Mouse (Mus musculus) liver, postnatal 0 days (tissue): Measurements from ENCODE around the gene Gm10160. TPM values are rescaled to one million over a fixed set of nuclear protein-coding genes. Genes with fewer than 3 reads are reported as not detected.

ENCODE experiments used
- ATAC-seq: fragments of 200-750 bp; cut with Nextera tagmentation; 2 replicates; pipeline ENCODE4 v1.8.0; 2017; ENCODE audit warnings: mild to moderate bottlenecking, moderate library complexity
- DNase-seq: peaks from one replicate; pipeline ENCODE4 v3.0.0-alpha.2; 2016
- H3K27ac ChIP-seq: fragments of 300-500 bp; sonication (generic); 2 replicates; pipeline ENCODE4 v1.5.1; 2014; ENCODE audit warnings: antibody characterized with exemption, moderate library complexity, mild to moderate bottlenecking, low read depth
- H3K27me3 ChIP-seq: fragments of 300-500 bp; sonication (generic); 2 replicates; pipeline ENCODE4 v1.6.1; 2014; ENCODE audit warnings: low read length, control low read depth, mixed read lengths; ENCODE audit not compliant: insufficient read depth
- H3K36me3 ChIP-seq: fragments of 300-500 bp; sonication (generic); replicated peaks from 2 replicates; pipeline ENCODE4 v1.6.1; 2014; ENCODE audit warnings: mild to moderate bottlenecking, control low read depth, low read length, moderate library complexity, mixed read lengths; ENCODE audit not compliant: insufficient read depth
- H3K4me1 ChIP-seq: fragments of 300-500 bp; sonication (generic); 2 replicates; pipeline ENCODE4 v1.6.1; 2014; ENCODE audit warnings: antibody characterized with exemption, mild to moderate bottlenecking, control low read depth; ENCODE audit not compliant: insufficient read depth
- H3K4me2 ChIP-seq: fragments of 300-500 bp; sonication (generic); 2 replicates; pipeline ENCODE4 v1.6.1; 2014; ENCODE audit warnings: low read depth, mild to moderate bottlenecking, low read length, moderate library complexity, mixed read lengths
- H3K4me3 ChIP-seq: fragments of 300-500 bp; sonication (generic); 2 replicates; pipeline ENCODE4 v1.5.1; 2014; ENCODE audit warnings: low read depth, low read length
- H3K9ac ChIP-seq: fragments of 300-500 bp; sonication (generic); replicated peaks from 2 replicates; pipeline ENCODE4 v1.6.1; 2014; ENCODE audit warnings: mild to moderate bottlenecking, moderate library complexity
- H3K9me3 ChIP-seq: fragments of 300-500 bp; sonication (generic); 2 replicates; pipeline ENCODE4 v1.6.1; 2016; ENCODE audit warnings: mild to moderate bottlenecking, control low read depth, low read length, mixed read lengths
- CTCF ChIP-seq: sonication (generic); IDR thresholded peaks from 2 replicates; pipeline ENCODE4 v1.5.1; 2016; ENCODE audit warnings: antibody characterized with exemption, low read depth
- EP300 ChIP-seq: IDR thresholded peaks from 2 replicates; pipeline ENCODE4 v1.6.1; 2016; ENCODE audit warnings: antibody characterized with exemption, low read depth, mild to moderate bottlenecking
- WGBS: fragments of 180-500 bp; shearing (Covaris S2); extraction: QIAGEN DNeasy Blood & Tissue Kit; methylation state at CpG from one replicate; pipeline ENCODE4 v1.1.7; 2014; ENCODE audit not compliant: insufficient replicate concordance; 5-methylcytosine and 5-hydroxymethylcytosine counted together
- polyA plus RNA-seq: library from polyadenylated mRNA; unstranded; fragments of >200 nt; fragmentation: Nextera tagmentation; extraction: Ambion mirVana; gene quantifications from 2 replicates; pipeline ENCODE4 v1.2.1, GENCODE M21; 2015

Gene Gm10160
- polyA plus RNA-seq, 1 experiment from 2014 or later: not detected

DNA sequence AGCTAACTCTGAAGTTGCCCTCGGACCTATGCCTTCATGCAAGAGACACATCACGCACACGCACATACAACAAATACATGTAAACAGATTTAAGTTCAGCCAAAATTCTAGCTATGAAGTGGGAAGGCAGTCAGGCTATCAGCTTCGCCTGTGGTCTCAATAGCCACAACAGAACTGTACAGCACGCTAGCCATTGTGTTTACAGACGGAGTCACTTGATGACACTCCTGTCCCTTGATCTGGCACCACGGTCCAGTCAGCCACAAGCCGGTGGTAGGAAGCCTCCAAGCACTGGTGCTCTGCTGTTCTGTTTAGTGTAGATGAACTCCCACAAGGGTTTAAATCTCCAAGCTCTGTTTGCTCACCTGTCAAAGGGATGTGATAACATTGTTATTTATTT is 9.6 kb downstream of the Gm10160 start:
- TF ChIP-seq EP300 (no peak), CTCF (no peak)
- Histone ChIP-seq H3K4me1 (peaks cover 8% of the 10 kb centered on the region; the same call in 1 of the 2 replicates), H3K9me3 (no peaks in the 10 kb centered on the region), H3K27ac (no peak overlapping the region), H3K4me3 (no peak overlapping the region), H3K36me3 (no peaks in the 10 kb centered on the region), H3K9ac (no peak overlapping the region), H3K4me2 (no peak overlapping the region), H3K27me3 (peaks cover 14% of the 10 kb centered on the region)
- 62% methylated on average over 8 of the region's 8 CpGs for WGBS
- ATAC-seq (no peak), DNase-seq (no peak)

DNA sequence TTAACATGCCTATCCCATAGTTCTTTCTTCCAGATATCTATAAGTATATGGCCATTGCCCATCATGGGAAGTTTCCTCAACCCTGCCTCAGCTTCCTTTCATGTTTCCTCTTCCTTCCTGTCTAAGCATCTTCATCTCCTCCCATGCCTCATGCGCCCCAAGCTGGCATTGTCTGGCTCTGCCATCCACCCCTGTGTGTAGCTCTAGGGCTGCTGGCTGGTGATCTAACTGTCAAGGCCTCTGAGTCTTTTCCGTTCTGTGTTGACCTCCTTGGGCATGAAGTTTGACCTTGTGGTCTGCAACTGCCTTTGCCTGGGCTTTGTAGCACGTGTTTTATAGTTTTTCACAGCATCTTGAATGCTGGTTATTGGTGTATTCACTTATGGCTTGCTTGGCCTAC is 10.3 kb downstream of the Gm10160 start:
- 63% methylated on average over 3 of the region's 3 CpGs for WGBS
- no peak for DNase-seq
- peaks cover 14% of the 10 kb centered on the region for H3K27me3 ChIP-seq
- H3K4me3 ChIP-seq: no peak overlapping the region
- no peak overlapping the region for H3K4me2 ChIP-seq
- H3K9me3 ChIP-seq: no peaks in the 10 kb centered on the region
- no peaks in the 10 kb centered on the region for H3K36me3 ChIP-seq
- H3K9ac ChIP-seq: no peak overlapping the region
- no peak for ATAC-seq
- H3K27ac ChIP-seq: no peak overlapping the region
- H3K4me1 ChIP-seq: peaks cover 8% of the 10 kb centered on the region; the same call in 1 of the 2 replicates
- TF ChIP-seq EP300 (no peak), CTCF (no peak)

DNA sequence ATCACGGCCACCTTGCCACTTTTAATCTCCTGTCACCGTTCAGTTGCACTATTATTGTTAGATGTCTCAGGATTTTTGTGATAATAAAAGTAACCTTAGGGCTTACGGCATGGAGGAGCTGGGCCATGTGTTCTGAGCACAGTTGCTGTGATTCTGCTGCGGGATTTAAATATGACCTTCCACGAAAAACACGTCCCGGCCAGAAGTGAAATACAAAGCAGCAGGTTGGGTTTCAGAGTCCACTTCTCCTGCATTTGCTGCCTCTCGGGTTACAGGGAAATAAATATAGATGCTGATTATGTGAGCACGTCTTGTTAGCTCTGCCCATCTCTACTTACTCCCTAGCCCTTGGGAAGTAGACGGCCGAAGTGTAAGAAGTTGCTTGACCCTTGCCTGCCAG is 10.8 kb downstream of the Gm10160 start:
- Histone ChIP-seq H3K9me3 (no peaks in the 10 kb centered on the region), H3K4me1 (peaks cover 4% of the 10 kb centered on the region; the same call in 1 of the 2 replicates), H3K9ac (no peak overlapping the region), H3K27ac (no peak overlapping the region), H3K4me3 (no peak overlapping the region), H3K4me2 (no peak overlapping the region), H3K27me3 (peaks cover 14% of the 10 kb centered on the region), H3K36me3 (no peaks in the 10 kb centered on the region)
- WGBS: 74% methylated on average over 11 of the region's 11 CpGs
- TF ChIP-seq EP300: no peak
- DNase-seq: no peak
- ATAC-seq: no peak

GRCm38 (mm10) chr7:81843903-81844302 is 11.7 kb downstream of the Gm10160 start:
- Histone ChIP-seq H3K9ac (no peak overlapping the region), H3K4me2 (no peak overlapping the region), H3K4me1 (peaks cover 1% of the 10 kb centered on the region; the same call in 1 of the 2 replicates), H3K4me3 (no peak overlapping the region), H3K36me3 (no peaks in the 10 kb centered on the region), H3K27ac (no peak overlapping the region), H3K9me3 (no peaks in the 10 kb centered on the region), H3K27me3 (peaks cover 14% of the 10 kb centered on the region)
- WGBS: 83% methylated on average over 8 of the region's 8 CpGs
- ATAC-seq: no peak
- no peak for TF ChIP-seq EP300
- TF ChIP-seq CTCF: no peak
- no peak for DNase-seq

DNA sequence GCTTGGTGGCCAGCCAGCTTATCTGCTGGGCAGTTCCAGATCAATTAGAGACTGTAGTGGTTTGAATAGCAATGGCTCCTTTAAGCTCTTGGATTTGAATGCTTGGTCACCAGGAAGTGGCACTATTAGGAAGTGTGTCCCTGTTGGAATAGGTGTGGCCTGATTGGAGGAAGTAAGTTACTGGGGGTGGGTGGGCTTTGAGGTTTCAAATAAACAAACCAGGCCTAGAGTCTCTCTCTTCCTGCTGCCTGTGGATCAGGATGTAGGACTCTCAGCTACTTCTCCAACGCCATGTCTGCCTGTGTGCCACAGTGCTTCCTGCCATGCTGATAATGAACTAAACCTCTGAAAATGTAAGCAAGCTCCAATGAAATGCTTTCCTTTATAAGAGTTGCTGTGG is 12.6 kb downstream of the Gm10160 start:
- no peak overlapping the region for H3K27ac ChIP-seq
- no peaks in the 10 kb centered on the region for H3K36me3 ChIP-seq
- TF ChIP-seq CTCF (no peak), EP300 (no peak)
- DNase-seq: no peak
- no peaks in the 10 kb centered on the region for H3K9me3 ChIP-seq
- WGBS: 26% methylated on average over 1 of the region's 1 CpGs
- H3K4me2 ChIP-seq: no peak overlapping the region
- no peak overlapping the region for H3K4me3 ChIP-seq
- no peak for ATAC-seq
- no peak overlapping the region for H3K9ac ChIP-seq
- peaks cover 14% of the 10 kb centered on the region for H3K27me3 ChIP-seq
- H3K4me1 ChIP-seq: no peaks in the 10 kb centered on the region

DNA sequence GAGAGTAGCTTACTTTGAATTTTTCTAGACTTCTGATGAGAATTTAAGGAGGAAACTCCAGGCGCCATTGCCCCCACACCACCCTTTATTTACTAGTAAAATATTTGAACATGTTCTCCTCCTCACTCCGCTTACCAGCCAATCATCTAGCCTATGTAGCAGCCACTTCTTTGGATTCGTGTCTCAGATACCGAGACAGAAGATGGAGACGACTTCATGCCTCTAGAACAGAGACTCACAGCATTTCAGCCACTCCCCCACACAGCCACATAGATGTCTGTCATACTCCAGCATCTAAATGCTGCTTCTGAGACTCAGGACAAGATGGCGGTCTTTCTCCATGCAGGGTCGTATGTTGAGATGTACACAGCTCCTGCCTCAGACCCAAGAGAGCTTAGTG is 13.5 kb downstream of the Gm10160 start:
- Histone ChIP-seq H3K9me3 (no peaks in the 10 kb centered on the region), H3K4me3 (no peak overlapping the region), H3K27me3 (peaks cover 10% of the 10 kb centered on the region), H3K9ac (no peak overlapping the region), H3K36me3 (no peaks in the 10 kb centered on the region), H3K4me1 (no peaks in the 10 kb centered on the region), H3K4me2 (no peak overlapping the region), H3K27ac (no peak overlapping the region)
- ATAC-seq (no peak), DNase-seq (no peak)
- WGBS: 83% methylated on average over 7 of the region's 7 CpGs
- no peak for TF ChIP-seq EP300
- no peak for TF ChIP-seq CTCF

GRCm38 (mm10) chr7:81841439-81841838 is 14.2 kb downstream of the Gm10160 start:
- Histone ChIP-seq H3K4me1 (no peaks in the 10 kb centered on the region), H3K4me2 (no peak overlapping the region), H3K9ac (no peak overlapping the region), H3K27me3 (peaks cover 6% of the 10 kb centered on the region; the same call in 1 of the 2 replicates), H3K27ac (no peak overlapping the region), H3K4me3 (no peak overlapping the region), H3K9me3 (no peaks in the 10 kb centered on the region), H3K36me3 (no peaks in the 10 kb centered on the region)
- ATAC-seq (no peak), DNase-seq (no peak)
- TF ChIP-seq CTCF: no peak
- no peak for TF ChIP-seq EP300
- 81% methylated on average over 6 of the region's 6 CpGs for WGBS
